Mouse (Mus musculus): ENCODE data around the gene Cntn1.
"Not testable (repeated sequence)": the region's sequence is repeated elsewhere in the genome, so short reads cannot be mapped to it uniquely, and the experiment has no call there.

The Cntn1 gene

GRCm38 (mm10) chr15:92268741-92269322, 217.9 kb downstream of the Cntn1 start:
- no peak for DNase-seq (ENCODE audit: low read depth)

- DNase-seq (ENCODE audit: low read depth) = no peak
Measured at GRCm38 (mm10) chr15:92271801-92272365, 220.9 kb downstream of the Cntn1 start.

GRCm38 (mm10) chr15:92276826-92277225, 225.9 kb downstream of the Cntn1 start:
- DNase-seq (ENCODE audit: low read depth) = no peak

- DNase-seq (ENCODE audit: low read depth) = no peak
Measured at GRCm38 (mm10) chr15:92277984-92278383, 227.0 kb downstream of the Cntn1 start.

- no peak for DNase-seq (ENCODE audit: low read depth)
Measured at GRCm38 (mm10) chr15:92280966-92281365, 230.0 kb downstream of the Cntn1 start.

- DNase-seq (ENCODE audit: low read depth) = no peak
Measured at GRCm38 (mm10) chr15:92287616-92288015, 236.7 kb downstream of the Cntn1 start.

- DNase-seq (ENCODE audit: low read depth) = no peak
Measured at GRCm38 (mm10) chr15:92296479-92296878, 245.5 kb downstream of the Cntn1 start.

GRCm38 (mm10) chr15:92302796-92303195, 251.8 kb downstream of the Cntn1 start:
- DNase-seq (ENCODE audit: low read depth) = no peak

- no peak for DNase-seq (ENCODE audit: low read depth)
Measured at GRCm38 (mm10) chr15:92304221-92304620, 253.3 kb downstream of the Cntn1 start.

GRCm38 (mm10) chr15:92321959-92322358, 271.0 kb downstream of the Cntn1 start:
- DNase-seq (ENCODE audit: low read depth) = no peak

GRCm38 (mm10) chr15:92327111-92327510, 276.1 kb downstream of the Cntn1 start:
- no peak for DNase-seq (ENCODE audit: low read depth)

- no peak for DNase-seq (ENCODE audit: low read depth)
Measured at GRCm38 (mm10) chr15:92340253-92340652, 289.3 kb downstream of the Cntn1 start.

GRCm38 (mm10) chr15:92341424-92341823, 290.5 kb downstream of the Cntn1 start:
- no peak for DNase-seq (ENCODE audit: low read depth)

GRCm38 (mm10) chr15:92344136-92344869, 293.3 kb downstream of the Cntn1 start:
- DNase-seq (ENCODE audit: low read depth) = no peak

- no peak for DNase-seq (ENCODE audit: low read depth)
Measured at GRCm38 (mm10) chr15:92347426-92347825, 296.5 kb downstream of the Cntn1 start.

- DNase-seq (ENCODE audit: low read depth) = no peak
Measured at GRCm38 (mm10) chr15:92347902-92348301, 296.9 kb downstream of the Cntn1 start.

- DNase-seq (ENCODE audit: low read depth) = not testable (repeated sequence)
Measured at GRCm38 (mm10) chr15:92348453-92348852, 297.5 kb downstream of the Cntn1 start.

- no peak for DNase-seq (ENCODE audit: low read depth)
Measured at GRCm38 (mm10) chr15:92364153-92364552, 313.2 kb downstream of the Cntn1 start.

- DNase-seq (ENCODE audit: low read depth) = no peak
Measured at GRCm38 (mm10) chr15:92364592-92364991, 313.6 kb downstream of the Cntn1 start.
